Mouse (Mus musculus) heart, adult 11 months (tissue): Measurements from ENCODE around the gene Smim13.

Experiments
- DNase-seq: peaks from one replicate; pipeline ENCODE4 v3.0.0; 2022

Gene Smim13

DNA sequence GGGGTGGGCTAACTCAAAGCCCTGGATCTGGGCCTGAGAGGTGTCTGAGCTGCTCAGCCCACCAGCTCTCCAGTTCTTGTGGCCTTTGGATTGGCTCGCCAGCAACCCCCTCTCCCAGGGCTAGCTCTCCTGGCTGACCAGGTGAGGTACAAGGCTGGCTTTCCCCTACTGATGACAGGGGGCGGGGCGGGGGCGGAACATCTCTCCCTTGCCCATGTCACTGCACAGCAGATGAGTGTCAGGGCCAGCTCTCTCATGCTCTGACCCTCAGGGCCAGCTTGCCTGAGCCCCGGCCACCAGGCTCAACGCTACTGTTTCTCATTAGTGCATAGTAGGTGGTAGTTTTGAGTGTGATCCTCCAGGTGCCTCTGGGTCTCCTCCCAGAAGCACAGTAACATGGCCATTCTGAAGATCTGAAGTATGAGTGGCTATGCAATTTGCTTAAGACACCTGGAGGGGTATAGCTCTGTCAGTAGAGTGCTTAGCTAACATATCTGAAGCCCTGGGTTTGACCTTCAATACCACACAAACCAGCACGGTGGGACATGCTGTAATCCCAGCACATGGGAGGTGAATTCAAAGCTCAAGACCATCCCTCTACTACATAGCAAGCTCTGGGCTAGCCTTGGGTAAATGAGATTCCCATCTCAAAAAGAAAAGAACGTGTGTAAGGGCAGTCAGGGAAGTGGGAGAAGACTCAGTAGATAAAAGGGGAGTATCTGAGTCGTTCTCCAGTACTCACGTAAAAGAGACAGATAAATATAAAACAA lies 11.4 kb upstream of the Smim13 start:
- peak; percentile 83 for DNase-seq

DNA sequence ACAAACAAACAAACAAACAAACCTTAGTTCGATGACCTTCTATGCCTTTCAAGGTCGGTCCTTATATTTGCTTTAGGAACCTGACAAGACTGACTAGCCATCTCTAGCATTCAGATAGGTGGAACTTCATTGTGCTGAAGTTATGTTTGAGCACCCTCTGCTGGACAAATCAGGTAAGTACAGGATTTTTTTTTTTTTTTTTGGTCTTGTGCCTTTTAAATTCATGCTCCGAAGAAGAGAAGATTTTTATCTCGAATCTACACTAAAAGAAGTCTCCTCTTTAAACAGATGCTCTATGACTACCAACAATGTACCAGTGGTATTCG lies 10.9 kb upstream of the Smim13 start:
- peak; percentile 9 for DNase-seq

DNA sequence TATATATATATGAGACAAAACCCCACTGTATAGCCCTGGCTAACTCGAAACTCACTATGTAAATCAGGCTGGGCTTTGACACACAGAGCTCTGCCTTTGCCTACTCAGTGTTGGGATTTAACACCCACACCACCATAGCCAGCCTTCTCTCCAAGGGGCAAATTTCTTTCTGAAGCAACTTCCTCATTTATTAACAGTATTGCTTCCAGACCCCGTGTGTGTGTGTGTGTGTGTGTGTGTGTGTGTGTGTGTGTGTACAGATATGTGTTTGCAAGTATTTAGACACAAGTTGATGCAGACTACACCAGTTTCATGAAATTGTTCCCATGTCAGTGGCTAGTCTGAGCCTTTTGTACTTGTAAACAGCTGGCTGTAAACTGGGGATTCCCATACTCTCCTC lies 8.1 kb upstream of the Smim13 start:
- peak; percentile 24 for DNase-seq

DNA sequence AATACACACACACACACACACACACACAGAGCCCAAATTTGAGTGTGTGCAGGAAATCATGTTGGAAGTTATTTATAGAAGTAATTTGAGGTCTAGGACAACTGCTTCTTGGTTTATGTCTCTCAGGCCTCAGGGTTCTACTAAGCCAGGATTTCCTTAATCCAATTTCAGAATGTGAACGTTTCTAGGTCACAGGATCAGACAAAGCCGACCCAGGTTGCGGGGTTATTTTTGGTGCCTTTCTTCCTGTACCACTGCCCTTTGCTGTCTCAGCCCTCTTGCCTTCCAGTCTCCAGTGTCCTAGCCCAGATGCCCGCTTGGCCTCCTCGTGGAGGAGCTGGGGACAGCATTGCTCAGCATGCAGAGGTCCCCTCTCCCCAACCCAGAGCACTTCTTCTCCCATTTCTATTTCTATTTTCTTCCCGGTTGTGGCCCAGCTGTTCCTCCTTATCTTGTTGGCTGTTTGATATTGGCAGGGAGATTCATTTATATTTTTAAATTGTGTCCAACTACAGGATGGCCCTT lies 5.3 kb upstream of the Smim13 start:
- DNase-seq: peak; percentile 86

DNA sequence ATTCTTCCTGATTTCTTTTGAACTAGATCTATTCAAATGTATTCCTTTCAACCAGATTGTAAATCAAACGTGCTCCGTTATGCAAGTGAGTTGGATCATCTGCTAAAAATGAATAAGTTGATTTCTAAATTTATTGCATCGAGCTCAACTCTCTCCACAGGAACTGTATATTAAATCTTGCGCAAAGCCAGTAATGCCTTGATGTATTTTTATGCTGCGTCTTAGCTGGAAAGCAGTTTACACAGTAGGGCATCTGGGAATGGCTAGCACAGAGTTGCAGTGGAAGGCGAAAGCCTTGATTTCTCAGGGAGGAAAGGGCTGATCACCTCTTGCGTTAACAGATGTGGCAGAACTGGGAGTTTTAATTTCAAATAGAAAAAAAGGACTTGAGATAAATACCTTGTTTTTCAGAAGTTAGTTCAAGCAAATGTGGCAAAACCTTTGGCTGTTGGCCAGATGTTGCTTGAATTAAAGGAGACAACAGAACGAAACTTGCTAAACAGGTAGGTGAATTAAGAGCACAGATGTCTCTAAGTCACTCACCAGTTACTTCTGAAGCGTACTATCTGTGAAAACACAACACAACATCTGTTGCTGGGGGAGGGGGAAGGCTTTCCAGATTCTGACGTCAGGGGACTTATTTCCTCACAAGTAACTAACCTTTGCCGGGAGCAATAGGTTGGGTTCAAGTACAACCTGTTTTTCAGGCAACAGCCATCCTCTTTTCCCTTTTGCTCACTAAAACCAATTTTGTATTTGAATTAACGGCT lies 708 bp upstream of the Smim13 start:
- no peak for DNase-seq

DNA sequence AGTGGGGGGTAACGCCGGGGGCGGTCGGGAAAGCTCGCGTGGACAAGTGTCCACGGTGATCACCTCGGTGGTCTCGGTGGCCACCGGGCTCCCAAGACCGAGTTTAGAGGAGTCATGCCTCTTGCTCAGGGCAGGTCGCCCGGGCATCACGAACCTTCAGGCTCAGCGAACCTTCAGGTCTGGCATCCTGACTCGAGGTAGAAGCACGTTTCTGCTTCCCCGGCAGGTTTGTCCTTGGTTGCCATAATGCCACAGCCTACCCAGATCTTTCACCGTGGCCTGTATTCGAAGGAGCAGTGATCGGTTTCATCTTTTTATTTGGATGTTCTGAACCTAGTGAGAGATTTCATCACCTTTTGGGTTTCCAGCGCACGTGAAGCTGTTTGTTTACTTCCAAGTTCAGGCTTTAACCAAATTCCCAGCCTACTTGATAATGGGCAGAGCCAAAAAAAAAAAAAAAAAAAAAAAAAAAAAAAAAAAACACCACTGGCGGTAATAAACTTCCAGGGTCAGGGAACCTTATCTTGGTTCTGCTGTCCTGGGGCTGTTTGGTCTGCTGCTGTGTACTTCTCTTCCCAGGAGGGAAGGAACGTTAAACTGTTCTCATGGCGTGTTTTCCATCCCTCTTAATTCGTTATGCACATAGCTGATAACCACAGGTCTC lies 806 bp downstream of the Smim13 start:
- DNase-seq: peak; percentile 80

DNA sequence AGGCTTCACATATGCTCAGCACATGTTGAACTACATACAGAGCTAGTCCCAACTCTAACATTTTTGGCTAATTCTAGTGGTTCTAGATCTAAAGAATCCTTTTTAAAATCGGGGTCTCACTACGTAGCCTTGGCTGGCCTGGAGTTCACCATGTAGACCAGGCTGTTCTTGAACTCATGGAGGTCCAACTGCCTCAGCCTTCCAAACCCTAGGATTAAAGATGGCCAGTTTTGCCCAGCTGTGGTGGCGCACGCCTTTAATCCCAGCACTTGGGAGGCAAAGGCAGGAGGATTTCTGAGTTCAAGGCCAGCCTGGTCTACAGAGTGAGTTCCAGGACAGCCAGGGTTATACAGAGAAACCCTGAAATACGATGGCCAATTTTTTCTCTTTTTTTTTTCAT lies 1.6 kb downstream of the Smim13 start:
- DNase-seq: peak; percentile 79

DNA sequence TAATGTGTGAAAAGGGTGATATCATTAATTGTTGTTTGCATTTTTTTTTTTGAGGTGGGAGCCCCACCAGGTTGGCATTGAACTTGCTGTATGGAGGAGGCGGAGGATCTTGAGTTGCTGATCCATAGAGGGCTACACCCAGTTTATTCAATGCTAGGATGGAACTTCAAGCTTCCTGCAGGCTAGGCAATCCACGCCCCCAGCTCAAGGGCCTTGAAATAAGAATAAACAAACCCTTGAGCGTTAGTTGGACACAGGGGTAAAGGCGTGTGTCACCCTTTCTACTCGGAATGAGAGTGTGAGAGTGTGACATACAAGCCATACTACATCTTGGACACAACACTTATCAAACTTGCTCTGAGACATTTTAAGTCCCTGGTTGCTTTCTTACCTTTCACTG lies 2.0 kb downstream of the Smim13 start:
- DNase-seq: peak; percentile 69

DNA sequence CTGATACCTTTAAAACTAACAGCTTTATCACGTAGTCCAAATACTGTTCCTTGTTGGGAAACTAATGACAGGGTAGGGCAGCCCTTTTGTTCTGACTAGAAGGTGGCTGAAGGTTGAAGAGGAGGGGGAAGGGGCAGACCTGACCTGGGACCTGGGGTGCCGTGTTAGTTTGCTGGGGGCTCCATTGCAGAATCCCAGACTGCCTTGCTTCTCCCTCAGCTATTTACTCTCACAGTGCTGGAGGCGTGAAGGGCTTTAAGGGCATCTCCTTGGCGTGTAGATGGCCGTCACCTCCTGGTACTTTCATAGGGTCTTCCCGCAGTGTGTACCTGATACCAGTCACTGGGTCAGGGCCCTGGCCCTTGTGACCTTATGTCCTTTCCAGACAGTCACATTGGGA lies 2.5 kb downstream of the Smim13 start:
- DNase-seq: peak; percentile 84

DNA sequence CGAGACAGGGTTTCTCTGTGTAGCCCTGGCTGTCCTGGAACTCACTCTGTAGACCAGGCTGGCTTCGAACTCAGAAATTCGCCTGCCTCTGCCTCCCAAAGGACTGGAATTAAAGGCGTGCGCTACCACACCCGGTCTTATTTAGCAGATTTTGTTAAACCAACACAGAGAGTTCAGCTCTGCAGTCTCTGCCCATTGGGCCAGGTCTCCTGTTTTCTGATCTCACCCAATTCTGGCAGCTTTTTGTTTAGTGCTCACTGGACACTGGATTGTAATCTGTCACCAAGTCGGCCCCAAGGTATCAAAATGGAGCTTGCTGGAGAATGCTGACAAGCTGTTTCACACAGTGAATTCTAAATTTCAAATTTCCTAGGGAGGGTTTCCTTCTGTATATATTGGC lies 3.1 kb downstream of the Smim13 start:
- peak; percentile 88 for DNase-seq

DNA sequence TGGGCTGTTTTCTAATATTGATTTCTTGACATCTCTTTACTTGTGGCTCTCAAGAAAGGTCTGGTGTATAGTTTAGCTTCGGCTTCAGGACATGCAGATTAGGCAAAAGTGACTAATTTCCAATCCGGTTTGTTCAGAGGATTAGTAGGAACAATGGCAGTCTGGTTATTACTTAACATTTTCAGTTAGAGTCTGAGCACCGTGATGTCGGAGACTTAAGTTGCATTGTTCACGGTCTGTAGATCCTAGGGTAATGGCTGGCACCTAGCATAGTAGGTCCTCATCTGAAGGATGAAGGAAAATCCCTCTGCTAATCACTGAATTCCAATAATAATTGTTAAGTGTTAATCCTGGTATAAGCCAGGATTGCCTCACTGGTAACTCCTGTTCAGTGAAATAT lies 6.5 kb downstream of the Smim13 start:
- DNase-seq: no peak

DNA sequence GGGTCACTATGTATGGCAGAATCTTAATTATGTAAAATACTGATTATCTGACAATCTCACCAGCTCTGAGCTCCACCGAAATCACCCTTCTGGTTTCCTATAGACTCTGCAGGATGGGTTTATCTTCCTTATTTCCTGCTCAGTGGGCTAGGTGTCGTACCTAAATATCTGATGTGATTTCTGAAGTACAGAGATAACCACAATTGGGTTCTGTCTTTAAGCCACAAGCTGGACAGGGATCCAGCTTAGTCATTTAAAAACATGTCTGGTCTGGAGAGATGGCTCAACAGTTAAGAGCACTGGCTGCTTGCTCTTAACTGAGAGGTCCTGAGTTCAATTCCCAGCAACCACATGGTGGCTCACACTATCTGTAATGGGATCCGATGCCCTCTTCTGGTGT lies 7.3 kb downstream of the Smim13 start:
- peak; percentile 73 for DNase-seq

DNA sequence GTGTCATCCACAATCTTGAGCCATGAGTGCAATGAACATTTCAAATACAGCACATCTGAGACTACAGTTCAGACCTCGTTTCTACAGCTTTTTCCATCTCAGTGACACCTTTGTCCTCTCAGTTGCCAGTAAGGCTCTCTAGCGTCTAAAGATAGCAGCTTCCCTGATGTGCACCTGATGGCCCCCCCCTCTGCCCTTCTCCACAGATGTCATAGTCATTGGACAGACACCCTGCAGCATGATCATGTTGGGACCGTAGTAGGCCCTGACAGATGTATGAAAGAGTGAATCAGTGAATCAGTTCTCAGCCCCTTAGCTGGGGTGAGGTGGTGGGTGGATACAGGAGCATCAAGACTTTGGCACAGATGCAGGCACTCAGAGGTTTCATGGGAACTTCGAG lies 8.2 kb downstream of the Smim13 start:
- peak; percentile 92 for DNase-seq

DNA sequence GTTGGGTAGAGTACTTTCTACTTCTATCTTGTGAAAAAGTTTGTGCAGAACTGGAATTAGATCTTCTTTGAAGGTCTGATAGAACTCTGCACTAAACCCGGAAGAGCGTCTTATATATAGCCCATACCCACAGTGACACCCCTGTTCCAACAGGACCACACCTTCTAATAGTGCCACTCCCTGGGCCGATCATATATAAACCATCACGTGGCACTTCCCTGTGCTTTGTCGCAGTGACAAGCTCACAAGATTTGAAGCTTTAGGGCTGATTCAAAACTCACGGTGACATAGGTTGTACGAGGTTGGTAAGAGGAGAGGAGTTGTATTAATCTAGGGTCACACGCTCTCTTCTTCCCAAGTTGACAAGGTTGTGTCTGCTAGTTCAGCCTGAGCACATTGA lies 12.0 kb downstream of the Smim13 start:
- DNase-seq: peak; percentile 61

DNA sequence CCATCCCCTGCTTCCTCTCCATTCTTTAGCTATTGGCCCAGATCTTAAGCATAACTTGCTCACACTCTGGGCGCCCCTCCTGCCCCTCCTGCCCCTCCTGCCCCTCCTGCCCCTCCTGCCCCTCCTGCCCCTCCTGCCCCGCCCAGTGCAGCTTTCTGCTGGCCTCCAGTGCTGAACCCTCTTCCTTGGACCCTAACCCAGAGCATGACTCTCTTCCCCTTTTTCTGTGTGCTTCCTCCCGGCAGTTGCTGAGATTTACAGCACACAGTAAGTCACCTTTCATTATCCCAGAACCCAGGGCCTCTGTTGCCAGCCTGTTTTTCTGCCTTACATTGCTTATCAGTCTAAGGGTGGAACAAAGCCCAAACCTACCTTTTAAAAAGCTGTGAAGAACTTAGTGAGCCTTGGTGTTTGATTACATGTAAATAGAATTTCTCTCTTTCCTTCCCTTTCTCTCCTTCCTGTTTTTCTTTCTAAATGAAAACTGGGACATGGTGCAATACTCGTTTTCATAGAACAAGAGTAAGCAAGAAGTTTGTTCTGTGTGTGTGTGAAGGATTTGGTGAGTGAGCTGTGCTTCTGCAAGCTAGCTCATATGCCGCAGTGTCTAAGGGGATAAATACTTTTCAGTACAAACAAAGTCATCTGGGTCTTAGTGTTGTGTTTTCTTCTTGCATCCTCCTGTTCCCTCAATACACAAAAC lies 13.8 kb downstream of the Smim13 start:
- peak; percentile 80 for DNase-seq

DNA sequence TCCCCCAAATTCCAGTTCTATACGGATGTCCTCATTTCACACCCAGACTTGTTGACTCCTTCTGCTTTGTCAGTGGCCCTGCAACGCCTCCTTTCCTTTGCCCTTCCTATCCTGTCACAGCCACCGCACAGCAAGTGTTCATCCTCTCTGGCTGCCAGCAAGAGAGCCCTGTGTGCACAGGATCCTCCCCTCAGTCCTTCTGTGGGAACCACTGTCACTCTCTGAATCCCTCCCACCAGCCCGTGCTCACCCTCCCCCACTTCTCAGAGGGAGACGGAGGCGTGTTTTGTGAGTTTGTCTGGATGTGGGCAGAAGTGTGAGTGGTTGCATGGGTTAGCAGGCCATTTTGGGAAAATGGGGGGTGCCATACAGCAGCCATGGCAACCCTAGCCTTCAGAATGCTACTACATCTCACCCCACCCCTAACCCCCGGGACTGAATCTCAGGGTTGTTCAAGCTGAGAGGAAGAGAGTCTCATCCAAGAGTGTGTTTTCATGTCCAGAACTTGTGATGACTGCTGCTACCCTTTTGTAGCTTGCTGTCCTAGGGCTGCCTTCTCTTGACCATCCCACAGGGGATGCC lies 18.3 kb downstream of the Smim13 start:
- peak; percentile 90 for DNase-seq

DNA sequence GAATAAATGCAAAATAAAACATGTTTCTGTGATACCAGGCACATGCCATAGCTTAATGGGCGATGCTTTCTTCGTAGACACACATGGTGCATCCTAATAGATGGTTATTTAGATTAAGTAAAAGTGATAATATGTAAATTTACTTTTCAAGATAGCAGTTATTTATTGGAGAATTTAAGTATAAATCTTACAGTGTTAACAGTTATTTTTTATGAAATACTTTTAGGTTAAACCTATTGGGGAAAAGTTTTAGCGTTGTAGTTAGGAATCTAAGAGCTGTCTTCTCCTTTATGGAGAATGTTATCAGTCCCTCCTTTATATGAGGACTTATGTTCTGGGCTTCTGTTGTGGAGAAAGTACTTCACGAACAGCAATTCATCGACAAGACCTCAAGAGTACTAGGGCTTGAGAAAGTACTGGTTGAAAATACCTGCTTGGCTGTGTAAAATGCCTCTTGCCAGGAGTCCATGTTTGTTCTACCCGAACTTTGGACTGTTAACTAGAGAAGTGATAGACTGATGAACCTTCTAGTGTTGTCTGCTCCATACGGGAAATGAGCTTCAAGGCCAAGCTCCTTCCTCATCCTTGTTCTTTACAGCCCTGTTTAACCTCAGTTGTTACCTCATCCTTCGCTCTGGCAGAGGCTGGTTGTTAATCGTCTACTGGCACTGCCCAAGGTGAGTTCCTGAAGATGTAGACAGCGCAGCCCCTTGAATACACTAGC lies 24.4 kb downstream of the Smim13 start, which contains the start of gene Gm17364:
Gene Gm17364, minus strand, starts transcription at position 51 of the 724 bp plus-strand sequence.
- DNase-seq: no peak

DNA sequence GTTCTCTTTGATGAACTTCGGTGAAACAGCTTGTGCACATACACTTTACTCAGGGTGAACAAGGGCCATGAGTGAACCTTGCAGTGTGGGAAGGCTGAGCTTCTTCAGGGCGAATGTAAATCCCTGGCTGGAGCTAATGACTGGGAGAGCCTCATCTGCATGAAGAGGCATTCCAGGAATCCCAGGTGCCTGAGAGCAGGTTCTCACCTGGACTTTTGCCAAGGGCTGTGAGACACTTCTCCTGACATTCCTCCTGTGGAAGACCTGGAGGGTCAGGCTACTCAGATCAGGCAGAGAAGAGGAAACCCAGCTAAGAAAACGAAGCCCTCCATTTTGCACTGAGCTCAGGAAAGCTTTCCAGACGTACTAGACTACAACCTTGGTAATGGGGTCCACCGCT lies 31.1 kb downstream of the Smim13 start:
- peak; percentile 66 for DNase-seq

DNA sequence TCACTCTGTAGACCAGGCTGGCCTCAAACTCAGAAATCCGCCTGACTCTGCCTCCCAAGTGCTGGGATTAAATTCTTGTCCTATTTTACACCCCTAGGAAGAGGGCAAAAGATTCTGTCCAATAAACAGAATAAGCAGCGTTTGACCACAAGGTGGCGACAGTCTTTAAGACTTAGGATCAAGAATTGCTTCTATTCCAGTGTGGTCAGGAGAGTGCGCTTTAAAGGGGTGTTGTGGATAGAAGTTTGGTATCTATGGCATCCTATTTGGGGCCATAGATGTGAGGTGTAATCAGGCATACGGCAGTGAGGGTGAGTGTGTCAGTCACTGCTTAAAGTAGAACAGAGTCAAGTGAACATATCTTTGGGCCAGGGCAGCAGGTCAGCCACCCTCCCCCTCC lies 33.6 kb downstream of the Smim13 start:
- DNase-seq: peak; percentile 92

DNA sequence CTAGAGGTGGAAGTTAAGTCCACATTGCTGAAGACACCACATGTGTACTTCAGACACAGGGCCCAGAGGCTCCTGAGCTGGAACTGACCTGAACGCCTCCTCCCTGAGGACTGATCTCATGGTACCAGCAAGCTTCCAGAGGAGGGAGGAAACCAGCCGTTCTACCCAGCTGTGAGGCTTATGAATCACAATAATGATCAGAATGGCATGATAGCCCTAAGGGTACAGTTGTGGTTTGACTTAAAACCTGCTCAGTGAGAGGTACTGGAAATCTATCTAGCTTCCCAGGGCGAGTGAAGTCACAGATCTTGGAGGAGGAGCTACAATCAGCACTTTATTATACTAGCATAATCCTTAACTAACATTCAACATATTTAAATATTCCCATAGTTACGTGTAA lies 35.8 kb downstream of the Smim13 start:
- peak; percentile 24 for DNase-seq

DNA sequence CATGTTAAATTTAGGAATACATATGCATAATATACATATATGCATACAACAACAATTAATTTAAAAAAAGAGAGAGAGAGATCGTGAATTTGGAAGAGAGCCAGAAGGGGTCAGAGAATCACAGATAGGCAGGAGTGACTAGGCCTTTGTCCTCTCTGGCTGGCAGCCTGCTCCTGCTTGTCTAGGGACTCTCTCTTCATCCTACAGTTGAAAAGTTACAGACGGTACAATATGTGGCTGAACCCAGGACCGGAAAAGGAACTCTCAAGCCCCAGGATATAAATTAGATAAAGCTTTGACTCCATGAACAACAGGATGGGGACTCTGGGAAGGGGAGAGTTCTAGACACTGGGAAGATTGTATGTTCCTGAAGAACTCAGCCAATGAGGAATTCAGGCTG lies 36.6 kb downstream of the Smim13 start:
- peak; percentile 64 for DNase-seq

DNA sequence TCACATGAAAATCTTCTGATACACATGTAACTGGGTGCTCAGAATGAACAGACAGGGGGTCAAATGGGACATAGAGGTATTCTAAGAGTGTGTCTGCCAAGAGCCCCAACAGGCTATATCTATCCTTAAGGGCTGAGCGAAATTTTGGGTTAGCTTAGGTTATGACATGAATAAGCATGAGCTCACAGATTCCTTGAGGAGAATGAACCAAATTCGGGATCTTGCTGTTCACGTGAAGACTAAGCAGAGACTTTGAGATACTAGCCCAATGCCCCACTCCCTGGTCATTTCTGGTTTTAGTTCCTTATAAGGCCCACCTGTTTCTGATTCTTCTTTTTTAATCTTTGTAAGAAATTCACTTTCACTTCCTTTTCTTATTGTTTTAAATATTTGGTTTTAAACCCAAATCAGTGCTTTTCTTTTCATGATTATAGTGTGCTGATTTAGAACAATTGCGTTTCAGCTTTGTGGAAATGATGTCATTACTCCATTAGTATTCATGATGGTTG lies 41.9 kb downstream of the Smim13 start:
- peak; percentile 52 for DNase-seq
